8 mouse cellular contexts compared by ENCODE assay signal in the genomic region with DNA sequence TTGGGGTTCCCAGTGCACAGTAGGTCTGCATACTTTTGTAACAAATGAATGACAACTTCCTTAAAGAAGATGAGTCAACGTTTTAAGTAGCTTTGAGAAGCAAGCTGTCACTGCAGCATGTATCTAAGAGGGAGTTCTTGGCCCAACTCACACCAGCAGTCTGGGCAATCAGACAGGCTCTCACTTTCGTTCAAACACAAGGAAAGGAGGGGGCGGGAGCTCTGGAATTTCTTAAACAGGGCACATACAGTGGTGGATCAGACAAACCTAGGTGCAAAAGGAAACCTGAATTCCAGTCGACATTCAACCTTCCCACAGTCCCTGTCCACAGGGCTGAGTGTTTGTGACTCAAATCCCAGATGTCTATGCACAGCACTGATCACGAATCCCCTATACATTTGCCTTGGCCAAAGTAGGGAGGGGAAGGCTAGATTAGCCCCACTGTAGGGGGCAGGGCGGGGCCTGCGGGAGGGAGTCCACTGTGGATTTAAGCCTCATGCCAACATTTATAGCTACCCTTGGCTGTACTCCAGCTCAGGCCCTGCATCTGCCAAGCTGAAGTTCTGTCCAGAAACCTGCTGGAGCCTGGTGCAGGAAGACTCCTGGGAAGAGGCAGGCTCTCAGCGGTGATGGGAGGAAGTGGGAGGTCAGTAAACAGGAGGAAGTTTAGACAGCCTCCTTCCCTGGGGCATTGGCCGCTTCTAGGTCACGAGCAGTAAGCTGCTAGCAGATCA.
DNase-seq lines count a peak whose midpoint lies in the region; ATAC-seq and TF ChIP-seq lines count a peak whose summit lies in the region.

No protein-coding gene starts in this region.

- peak; percentile 39 for DNase-seq in midbrain, embryonic 14.5 days
- peak; percentile 72 for DNase-seq in brain, adult 2 months (ENCODE audit: low read depth, low spot score)
- DNase-seq in gastrocnemius, adult 2 months: peak; percentile 69
- peak; percentile 55 for DNase-seq in lung, postnatal 25 days (ENCODE audit: low spot score)
- no peak for DNase-seq in thymus, postnatal 0 days (ENCODE audit: low spot score)
- no peak for DNase-seq in thymus, postnatal 10 days (ENCODE audit: low spot score in 2 of 2)

- ATAC-seq in midbrain, embryonic 14.5 days (ENCODE audit: low FRiP score, low TSS enrichment): no peak
- ATAC-seq in midbrain, embryonic 13.5 days: no peak
- ATAC-seq in intestine, embryonic 16.5 days: peak; percentile 58; the same call in 1 of the 2 replicates

- no peak for TF ChIP-seq CTCF in gastrocnemius, adult 2 months (IDR thresholded peaks at IDR 0.05)

- intact Hi-C loops in gastrocnemius, adult 2 months (cut with DNase I): no loop called here

- H3K4me3 ChIP-seq in midbrain, embryonic 14.5 days (replicated peaks; ENCODE audit: low read depth, low read length): no peak overlapping the region
- H3K4me3 ChIP-seq in midbrain, embryonic 13.5 days (replicated peaks): no peak overlapping the region
- H3K4me3 ChIP-seq in gastrocnemius, adult 2 months: peak overlapping the region; percentile 51
- H3K4me3 ChIP-seq in intestine, embryonic 16.5 days (ENCODE audit: low read length): no peak overlapping the region

- 63% methylated on average over 10 of the region's 10 CpGs for WGBS in midbrain, embryonic 14.5 days
- WGBS in midbrain, embryonic 13.5 days: 68% methylated on average over 10 of the region's 10 CpGs
- WGBS in intestine, embryonic 16.5 days: 35% methylated on average over 10 of the region's 10 CpGs

- H3K9me3 ChIP-seq in midbrain, embryonic 14.5 days (ENCODE audit: control insufficient read depth, low read length): no peaks in the 10 kb centered on the region
- no peaks in the 10 kb centered on the region for H3K9me3 ChIP-seq in midbrain, embryonic 13.5 days
- no peaks in the 10 kb centered on the region for H3K9me3 ChIP-seq in intestine, embryonic 16.5 days (ENCODE audit: control insufficient read depth, low read length)

- H3K4me1 ChIP-seq in midbrain, embryonic 14.5 days (ENCODE audit: control insufficient read depth, insufficient read depth, low read length): no peaks in the 10 kb centered on the region
- H3K4me1 ChIP-seq in midbrain, embryonic 13.5 days (replicated peaks): no peaks in the 10 kb centered on the region
- 0 out of 2 replicates have a peak, but pooled peaks cover 4% of the 10 kb centered on the region for H3K4me1 ChIP-seq in intestine, embryonic 16.5 days (ENCODE audit: control insufficient read depth, insufficient read depth, low read length)

- no peaks in the 10 kb centered on the region for H3K36me3 ChIP-seq in midbrain, embryonic 14.5 days (ENCODE audit: control insufficient read depth, insufficient read depth, low read length)
- no peaks in the 10 kb centered on the region for H3K36me3 ChIP-seq in midbrain, embryonic 13.5 days
- H3K36me3 ChIP-seq in intestine, embryonic 16.5 days (ENCODE audit: control insufficient read depth, insufficient read depth, low read length): no peaks in the 10 kb centered on the region

- no peak overlapping the region for H3K9ac ChIP-seq in midbrain, embryonic 14.5 days (replicated peaks; ENCODE audit: low read length)
- H3K9ac ChIP-seq in midbrain, embryonic 13.5 days (replicated peaks): no peak overlapping the region
- H3K9ac ChIP-seq in intestine, embryonic 16.5 days (ENCODE audit: low read depth, low read length): no peak overlapping the region

- H3K4me2 ChIP-seq in midbrain, embryonic 14.5 days (ENCODE audit: low read length): no peak overlapping the region
- no peak overlapping the region for H3K4me2 ChIP-seq in midbrain, embryonic 13.5 days (replicated peaks)
- H3K4me2 ChIP-seq in intestine, embryonic 16.5 days (ENCODE audit: low read depth, low read length): no peak overlapping the region

- no peaks in the 10 kb centered on the region for H3K27me3 ChIP-seq in midbrain, embryonic 14.5 days (ENCODE audit: control insufficient read depth, insufficient read depth, low read length)
- H3K27me3 ChIP-seq in midbrain, embryonic 13.5 days: no peaks in the 10 kb centered on the region
- H3K27me3 ChIP-seq in intestine, embryonic 16.5 days (replicated peaks; ENCODE audit: control insufficient read depth, insufficient read depth, low read length): no peaks in the 10 kb centered on the region

- no peak overlapping the region for H3K27ac ChIP-seq in midbrain, embryonic 14.5 days (replicated peaks; ENCODE audit: low read depth, low read length)
- H3K27ac ChIP-seq in midbrain, embryonic 13.5 days: no peak overlapping the region
- H3K27ac ChIP-seq in gastrocnemius, adult 2 months: 0 out of 2 replicates have a peak overlapping the region, but pooled peaks have one; percentile 24
- no peak overlapping the region for H3K27ac ChIP-seq in intestine, embryonic 16.5 days (ENCODE audit: low read length)

Comparison
In these comparisons a context has a peak if more than half of its experiments do, and no peak if none do; other contexts are left out.
1. DNase-seq: peak in midbrain, embryonic 14.5 days (single experiment), brain, adult 2 months (single experiment), gastrocnemius, adult 2 months (single experiment) and lung, postnatal 25 days (single experiment); none in thymus, postnatal 0 days (single experiment) and thymus, postnatal 10 days (0 of 2).